Mouse (Mus musculus) cerebellum, adult 2 months (tissue): ENCODE measurements around the gene Cbfa2t2. TPM values are rescaled to one million over a fixed set of nuclear protein-coding genes. Genes with fewer than 3 reads are reported as not detected.

Experiments
- DNase-seq, 2 experiments: peaks; one replicate each; pipeline ENCODE4 v3.0.0; 2021
- H3K27ac ChIP-seq: fragments of 200-500 bp; 2 replicates; pipeline ENCODE4 v1.5.1; 2012; ENCODE audit warnings: low read length, control low read depth, inconsistent platforms; ENCODE audit not compliant: insufficient read depth
- H3K27me3 ChIP-seq: fragments of 200-500 bp; 2 replicates; pipeline ENCODE4 v1.6.1; 2012; ENCODE audit warnings: inconsistent platforms, mild to moderate bottlenecking, low read length, moderate library complexity; ENCODE audit not compliant: control insufficient read depth, insufficient read depth
- H3K4me1 ChIP-seq: fragments of 200-500 bp; 2 replicates; pipeline ENCODE4 v1.6.1; 2011; ENCODE audit warnings: low read length; ENCODE audit not compliant: control insufficient read depth, insufficient read depth
- H3K4me3 ChIP-seq: fragments of 200-500 bp; replicated peaks from 2 replicates; pipeline ENCODE3; 2011; ENCODE audit warnings: mild to moderate bottlenecking, low read depth, low read length, control low read depth; ENCODE audit not compliant: insufficient read depth
- CTCF ChIP-seq: fragments of 200-500 bp; IDR thresholded peaks from 2 replicates; pipeline ENCODE4 v1.5.1; 2011; ENCODE audit warnings: low read depth, mild to moderate bottlenecking, control low read depth, low read length, moderate library complexity, borderline replicate concordance; ENCODE audit not compliant: insufficient read depth
- POLR2A ChIP-seq: fragments of 200-500 bp; IDR thresholded peaks from 2 replicates; pipeline ENCODE4 v1.6.1; 2011; ENCODE audit warnings: low read length, control low read depth, borderline replicate concordance; ENCODE audit not compliant: insufficient read depth
- WGBS: fragments of 180-500 bp; shearing (Covaris S2); methylation state at CpG from one replicate; pipeline ENCODE4 v1.1.7; 2018; 5-methylcytosine and 5-hydroxymethylcytosine counted together
- polyA plus RNA-seq: library from polyadenylated mRNA; depleted of rRNA; stranded (reverse); fragments of >200 nt; gene quantifications from 2 replicates; pipeline ENCODE4 v1.2.3, GENCODE M21; 2012

Cbfa2t2 gene
- polyA plus RNA-seq, 1 experiment: 31.5 TPM

- Histone ChIP-seq H3K27me3 (no peaks in the 10 kb centered on the region), H3K4me1 (no peaks in the 10 kb centered on the region), H3K4me3 (no peak overlapping the region), H3K27ac (0 out of 2 replicates have a peak overlapping the region, but pooled peaks have one; percentile 13)
- DNase-seq: peak in 1 of 2 experiments; percentile 35
- TF ChIP-seq POLR2A (no peak), CTCF (no peak)
- WGBS: 9% methylated on average over 7 of the region's 7 CpGs
Measured at GRCm38 (mm10) chr2:154402811-154403210, 33.5 kb upstream of the Cbfa2t2 start.

- no peak overlapping the region for H3K4me3 ChIP-seq
- no peak for DNase-seq
- no peaks in the 10 kb centered on the region for H3K4me1 ChIP-seq
- no peak overlapping the region for H3K27ac ChIP-seq
- TF ChIP-seq CTCF (no peak), POLR2A (no peak)
- H3K27me3 ChIP-seq: no peaks in the 10 kb centered on the region
- WGBS: 76% methylated on average over 5 of the region's 5 CpGs
Measured at GRCm38 (mm10) chr2:154405447-154405994, 30.8 kb upstream of the Cbfa2t2 start.

GRCm38 (mm10) chr2:154407063-154407642 is 29.1 kb upstream of the Cbfa2t2 start:
- Histone ChIP-seq H3K27ac (peak overlapping the region; percentile 6), H3K4me1 (no peaks in the 10 kb centered on the region), H3K27me3 (no peaks in the 10 kb centered on the region), H3K4me3 (peak overlapping the region; percentile 79)
- DNase-seq: peak in 1 of 2 experiments; percentile 16
- no peak for TF ChIP-seq POLR2A
- TF ChIP-seq CTCF: no peak
- WGBS: 32% methylated on average over 11 of the region's 11 CpGs

- no peaks in the 10 kb centered on the region for H3K4me1 ChIP-seq
- peak within 1 kb of the TSS; percentile 6 for H3K27ac ChIP-seq
- 2% methylated on average over 81 of the region's 84 CpGs for WGBS
- TF ChIP-seq POLR2A: peak; percentile 58
- no peak for TF ChIP-seq CTCF
- peak within 1 kb of the TSS; percentile 79 for H3K4me3 ChIP-seq
- H3K27me3 ChIP-seq: no peaks in the 10 kb centered on the region
- DNase-seq: peak; percentile 80 to 83
Measured at GRCm38 (mm10) chr2:154407643-154408445, 28.4 kb upstream of the Cbfa2t2 start, which contains the start of gene Snta1. TSS of gene Snta1 (minus strand) at chr2:154408099.

GRCm38 (mm10) chr2:154410355-154410754 is 25.9 kb upstream of the Cbfa2t2 start:
- Histone ChIP-seq H3K27me3 (no peaks in the 10 kb centered on the region), H3K27ac (no peak overlapping the region), H3K4me1 (no peaks in the 10 kb centered on the region), H3K4me3 (no peak overlapping the region)
- TF ChIP-seq POLR2A (no peak), CTCF (no peak)
- DNase-seq: no peak
- 48% methylated on average over 2 of the region's 2 CpGs for WGBS

- no peak for TF ChIP-seq POLR2A
- TF ChIP-seq CTCF: peak; percentile 29; the same call in 1 of the 2 replicates
- no peaks in the 10 kb centered on the region for H3K27me3 ChIP-seq
- WGBS: 67% methylated on average over 7 of the region's 7 CpGs
- H3K4me3 ChIP-seq: no peak overlapping the region
- DNase-seq: peak; percentile 46 to 68
- no peak overlapping the region for H3K27ac ChIP-seq
- no peaks in the 10 kb centered on the region for H3K4me1 ChIP-seq
Measured at GRCm38 (mm10) chr2:154412018-154412666, 24.1 kb upstream of the Cbfa2t2 start.

- peak; percentile 66 to 76 for DNase-seq
- Histone ChIP-seq H3K4me1 (peaks cover 11% of the 10 kb centered on the region), H3K4me3 (no peak overlapping the region), H3K27ac (no peak overlapping the region), H3K27me3 (no peaks in the 10 kb centered on the region)
- 15% methylated on average over 3 of the region's 3 CpGs for WGBS
- TF ChIP-seq POLR2A: no peak
- TF ChIP-seq CTCF: peak; percentile 85
Measured at GRCm38 (mm10) chr2:154417107-154417506, 19.2 kb upstream of the Cbfa2t2 start.

GRCm38 (mm10) chr2:154418001-154418400 is 18.3 kb upstream of the Cbfa2t2 start:
- Histone ChIP-seq H3K27me3 (no peaks in the 10 kb centered on the region), H3K4me1 (peaks cover 12% of the 10 kb centered on the region), H3K27ac (no peak overlapping the region), H3K4me3 (no peak overlapping the region)
- TF ChIP-seq POLR2A: no peak
- no peak for TF ChIP-seq CTCF
- WGBS: 96% methylated on average over 7 of the region's 7 CpGs
- no peak for DNase-seq
